Mouse (Mus musculus): ENCODE measurements around the gene Magea8.
"Not testable (repeated sequence)": the region's sequence is repeated elsewhere in the genome, so short reads cannot be mapped to it uniquely, and the experiment has no call there.

Magea8 gene

DNA sequence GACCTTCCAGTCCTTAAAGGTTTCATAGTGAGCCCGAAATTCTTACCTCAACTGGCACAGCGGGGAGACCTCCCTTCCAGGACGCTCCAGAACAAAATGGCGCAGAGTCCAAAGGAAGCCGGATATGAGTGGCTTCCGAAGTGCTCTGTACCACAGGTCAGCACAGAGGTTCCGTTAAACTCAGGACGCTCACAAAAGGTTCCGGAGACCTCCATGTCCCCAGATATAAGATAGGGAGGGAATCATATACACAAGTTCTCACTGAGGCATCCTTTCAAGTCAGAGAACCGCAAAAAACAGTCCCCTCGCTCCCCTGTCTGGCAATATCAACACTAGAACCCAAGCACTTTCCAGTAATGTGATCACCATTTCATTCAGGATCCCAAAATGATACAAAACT, at the start of gene Magea8:
Magea8 (minus strand) TSS at position 101 of the 400 bp plus-strand sequence.
- DNase-seq (ENCODE audit: low read depth, low spot score): not testable (repeated sequence)

DNA sequence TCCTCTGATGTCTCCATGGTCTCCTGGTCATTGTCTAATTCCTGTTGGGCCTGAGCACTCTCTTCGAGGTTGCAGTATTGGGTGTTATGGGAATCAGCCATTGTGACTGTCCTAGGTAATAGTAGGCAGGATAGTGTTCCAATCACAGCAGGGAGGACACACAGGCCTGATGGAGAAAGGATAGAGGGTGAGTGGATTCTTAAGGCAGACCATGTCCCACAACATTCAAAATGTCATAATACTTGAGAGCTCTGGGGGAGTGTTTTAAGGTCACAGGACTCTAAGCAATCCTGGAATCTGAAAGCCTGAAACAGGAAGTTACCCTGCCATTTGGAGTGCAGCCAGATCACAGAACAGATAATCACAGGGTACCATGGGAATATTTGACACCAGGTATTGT, 46.2 kb downstream of the Magea8 start, which contains the start of gene Magea3:
Magea3 (minus strand) TSS at position 101 of the 400 bp plus-strand sequence.
- DNase-seq (ENCODE audit: low read depth, low spot score): not testable (repeated sequence)

DNA sequence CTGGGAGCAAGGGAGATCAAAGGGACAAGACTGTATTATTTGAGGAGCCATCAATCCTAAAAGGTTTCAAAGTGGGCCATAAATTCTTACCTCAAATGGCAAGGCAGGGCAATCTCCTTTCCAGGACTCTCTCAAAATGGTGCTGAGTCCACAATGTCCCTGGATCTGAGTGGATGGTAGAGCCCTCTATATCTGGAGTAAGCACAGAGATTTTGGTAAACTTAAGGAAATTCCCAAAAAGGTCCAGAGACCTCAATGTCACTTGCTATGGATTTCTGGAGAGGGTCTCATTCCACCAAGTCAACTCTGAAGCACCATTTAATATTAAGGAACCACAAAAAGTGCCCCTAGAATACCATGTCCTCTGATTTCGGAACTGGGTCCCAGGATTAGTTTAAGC, 59.8 kb downstream of the Magea8 start, which contains the start of gene Magea6:
Magea6 (minus strand) TSS at position 101 of the 400 bp plus-strand sequence.
- DNase-seq (ENCODE audit: low read depth, low spot score): not testable (repeated sequence)
